Mouse (Mus musculus): ENCODE results near the gene Cfap58.

Cfap58 gene

DNA sequence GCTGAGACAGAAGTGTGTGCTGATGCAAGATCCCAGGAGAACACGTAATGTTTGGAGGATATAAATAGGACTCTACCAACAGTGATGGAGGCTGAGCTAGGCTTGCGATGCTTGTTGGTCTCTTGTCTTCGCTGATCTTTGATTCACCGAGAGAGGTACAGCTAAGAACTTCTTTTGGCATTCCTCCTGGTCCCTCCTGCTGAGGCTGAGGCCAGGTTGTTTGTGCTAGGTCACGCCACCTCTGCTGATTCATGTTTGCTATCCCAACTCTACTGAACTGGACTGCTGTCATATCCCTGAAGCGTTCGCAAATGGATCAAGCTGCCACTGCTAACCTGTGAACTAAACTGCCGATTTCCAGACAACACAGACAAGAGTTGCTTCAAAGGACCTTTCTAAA, 3.3 kb upstream of the Cfap58 start:
- TF ChIP-seq GATA4 (IDR thresholded peaks at IDR 0.05; ENCODE audit: insufficient replicate concordance, low read length): no peak

DNA sequence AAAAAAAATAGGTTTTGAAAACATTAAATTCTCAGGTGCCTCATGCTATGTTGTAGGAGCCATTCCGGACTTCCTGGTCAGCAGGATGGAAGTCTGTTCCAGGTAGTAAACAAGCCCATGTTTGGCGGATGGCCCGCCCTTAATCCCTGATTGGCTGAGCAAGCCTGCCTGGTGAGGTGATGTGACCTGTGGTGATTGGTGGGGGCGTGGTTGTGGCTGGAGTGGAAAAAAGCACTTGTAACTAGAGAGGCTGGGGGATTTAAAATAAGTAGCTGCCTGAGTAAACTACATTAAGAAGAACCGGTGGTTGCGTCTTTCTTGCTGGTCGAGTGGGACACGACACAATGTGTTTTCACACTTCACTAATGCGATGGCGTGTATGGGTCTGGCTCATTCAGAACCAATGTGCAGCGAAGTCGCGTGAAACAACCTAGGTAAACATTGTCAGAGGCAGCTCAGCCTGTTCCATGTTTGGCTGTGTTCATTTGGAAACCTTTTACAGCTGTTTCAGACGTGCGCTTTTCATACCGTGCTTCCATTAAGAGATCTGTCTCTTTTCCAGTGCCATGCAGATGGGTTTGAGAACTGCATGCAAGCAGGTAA, 2.7 kb upstream of the Cfap58 start:
- no peak for TF ChIP-seq GATA4 (IDR thresholded peaks at IDR 0.05; ENCODE audit: insufficient replicate concordance, low read length)

DNA sequence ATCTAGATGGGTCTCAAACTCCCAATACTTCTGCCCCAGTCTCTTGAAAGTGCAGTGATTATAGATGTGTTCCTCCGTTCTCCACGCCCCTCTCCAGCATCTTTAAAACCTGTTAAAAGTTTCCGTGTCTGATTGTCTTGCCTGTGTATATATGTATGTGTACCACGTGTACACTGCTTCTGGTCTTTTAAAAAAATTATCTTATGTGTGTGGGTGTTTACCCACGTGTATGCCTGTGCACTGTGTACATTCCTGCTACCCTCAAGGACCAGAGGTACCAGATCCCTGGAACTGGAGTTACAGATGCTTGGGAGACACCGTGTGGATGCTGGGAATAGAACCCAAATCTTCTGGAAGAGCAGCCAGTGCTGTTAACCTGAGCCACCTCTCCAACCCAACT, 1.9 kb upstream of the Cfap58 start:
- TF ChIP-seq GATA4 (IDR thresholded peaks at IDR 0.05; ENCODE audit: insufficient replicate concordance, low read length): no peak

DNA sequence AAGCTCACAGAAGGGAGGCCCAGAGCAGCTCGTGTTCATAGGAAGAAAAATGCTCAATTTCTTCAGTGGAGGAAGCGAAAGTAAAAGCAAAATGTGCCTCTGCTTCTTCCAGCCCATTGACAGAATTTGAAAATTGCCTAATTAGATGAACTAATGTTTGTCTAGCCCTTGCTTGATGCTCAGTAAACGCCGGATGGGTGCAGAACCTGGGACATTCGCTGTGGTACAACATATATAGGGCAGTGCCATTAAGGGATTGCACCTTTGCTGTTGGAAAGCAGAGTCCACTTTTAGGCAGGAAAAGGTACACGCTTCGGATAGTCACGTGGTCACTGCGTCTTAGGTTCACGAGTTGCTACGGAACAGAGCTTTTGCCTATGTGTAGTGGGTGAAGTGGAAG, 985 bp upstream of the Cfap58 start:
- no peak for TF ChIP-seq GATA4 (IDR thresholded peaks at IDR 0.05; ENCODE audit: insufficient replicate concordance, low read length)

DNA sequence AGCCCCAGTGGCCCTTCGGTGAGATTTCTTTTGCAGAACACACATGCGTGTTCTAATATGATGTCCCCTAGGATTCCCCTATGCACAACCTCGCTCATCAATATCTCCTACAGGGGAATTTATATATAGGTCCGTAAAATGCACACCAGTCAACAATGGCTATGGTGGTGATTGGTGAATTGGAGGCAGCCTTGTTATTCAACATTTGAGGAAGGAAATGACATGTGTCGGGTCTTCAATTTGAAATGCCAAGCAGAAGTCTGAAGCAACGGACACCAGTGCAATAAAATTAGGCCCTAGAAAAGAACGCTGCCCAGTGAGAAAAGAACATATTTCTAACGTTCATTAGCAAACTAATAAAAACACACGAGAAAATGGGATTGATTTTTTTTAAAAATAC, 537 bp upstream of the Cfap58 start:
- no peak for TF ChIP-seq GATA4 (IDR thresholded peaks at IDR 0.05; ENCODE audit: insufficient replicate concordance, low read length)

DNA sequence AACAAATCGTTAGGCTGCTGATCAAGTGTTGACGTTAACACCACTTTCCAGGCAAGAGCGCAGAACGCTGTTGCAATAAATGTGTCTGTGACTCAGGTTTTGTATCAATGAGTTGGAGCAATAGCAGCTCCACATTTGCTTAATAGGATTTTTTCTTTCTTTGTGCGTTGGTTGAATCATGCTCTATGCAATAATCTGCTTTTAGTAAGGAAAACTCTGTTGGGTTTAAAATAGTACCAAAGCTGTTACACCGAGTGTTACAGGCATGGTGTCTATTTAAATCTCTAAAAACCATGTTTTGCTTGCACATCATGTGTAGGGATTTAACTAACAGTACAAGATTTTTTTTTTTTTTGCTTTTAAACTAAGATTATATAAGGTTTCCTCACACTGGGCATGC, 1.9 kb downstream of the Cfap58 start:
- TF ChIP-seq GATA4 (IDR thresholded peaks at IDR 0.05; ENCODE audit: insufficient replicate concordance, low read length): no peak

DNA sequence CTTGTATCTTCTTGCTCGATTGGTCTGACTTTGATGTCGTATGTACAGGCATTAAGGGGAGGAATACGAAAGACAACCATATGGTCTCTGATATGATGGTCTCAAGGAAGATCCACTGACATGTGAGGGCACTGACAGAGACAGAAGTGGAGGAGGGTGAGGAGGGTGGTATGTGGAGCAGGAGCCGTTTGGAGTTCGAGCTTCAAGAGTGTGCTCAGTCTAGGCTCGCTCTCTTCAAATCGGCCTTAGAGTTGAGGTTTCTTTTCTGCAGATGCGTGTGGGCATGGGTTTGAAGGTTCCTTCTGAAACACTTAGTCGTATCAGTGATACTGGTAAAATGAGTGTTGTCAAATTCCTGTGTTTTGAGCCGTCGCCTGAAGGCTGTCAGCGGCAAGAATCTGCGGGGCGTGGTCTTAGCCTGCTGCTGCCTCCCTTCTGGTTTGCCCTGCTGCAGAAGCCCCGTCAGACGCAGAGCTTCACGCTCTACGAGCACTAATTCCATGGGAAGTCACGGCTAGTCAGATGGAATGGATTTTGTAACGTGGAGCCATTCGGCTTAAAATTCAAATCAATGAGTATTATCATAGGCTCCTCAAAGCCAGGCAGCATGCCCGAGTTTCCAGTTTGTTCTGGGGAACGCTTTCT, 9.5 kb downstream of the Cfap58 start:
- no peak for TF ChIP-seq GATA4 (IDR thresholded peaks at IDR 0.05; ENCODE audit: insufficient replicate concordance, low read length)

DNA sequence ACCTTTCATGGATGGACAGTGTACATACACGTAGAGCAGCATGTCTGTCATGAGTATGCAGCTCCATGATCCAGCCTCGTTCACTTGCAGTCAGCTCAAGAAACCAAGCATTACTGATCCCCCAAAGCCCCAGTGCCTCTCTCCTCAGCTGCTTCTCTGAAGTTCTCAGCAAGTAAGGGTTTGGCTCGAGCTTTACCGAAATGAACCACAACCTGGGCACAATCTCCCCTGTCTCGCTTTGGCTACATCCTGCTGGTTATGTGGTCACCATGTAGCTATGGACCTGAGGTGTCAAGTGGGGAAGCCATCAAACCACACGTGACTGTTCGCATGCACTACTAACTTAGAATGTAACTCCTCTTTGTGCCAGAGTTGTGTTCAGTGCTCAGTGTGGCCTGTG, 13.5 kb downstream of the Cfap58 start:
- no peak for TF ChIP-seq GATA4 (IDR thresholded peaks at IDR 0.05; ENCODE audit: insufficient replicate concordance, low read length)

DNA sequence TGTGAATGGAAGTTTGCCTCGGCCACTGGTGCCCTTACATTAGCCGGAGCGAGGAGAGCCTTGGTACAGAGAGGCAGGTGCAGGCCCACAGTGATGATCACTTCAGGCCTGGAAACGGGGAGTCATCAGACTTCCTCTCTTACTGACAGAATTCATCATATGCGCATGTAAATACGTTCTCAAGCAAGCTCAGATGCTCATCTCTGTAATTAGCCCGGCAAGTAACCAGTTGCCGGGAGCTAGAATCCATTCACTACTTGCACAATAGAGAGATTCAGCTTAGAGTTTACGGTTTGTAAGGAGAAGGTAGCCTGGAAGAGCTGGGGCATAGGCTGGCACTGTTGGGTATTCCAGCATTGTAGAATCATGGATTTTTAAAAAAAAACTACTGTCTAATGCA, 15.7 kb downstream of the Cfap58 start:
- no peak for TF ChIP-seq GATA4 (IDR thresholded peaks at IDR 0.05; ENCODE audit: insufficient replicate concordance, low read length)

DNA sequence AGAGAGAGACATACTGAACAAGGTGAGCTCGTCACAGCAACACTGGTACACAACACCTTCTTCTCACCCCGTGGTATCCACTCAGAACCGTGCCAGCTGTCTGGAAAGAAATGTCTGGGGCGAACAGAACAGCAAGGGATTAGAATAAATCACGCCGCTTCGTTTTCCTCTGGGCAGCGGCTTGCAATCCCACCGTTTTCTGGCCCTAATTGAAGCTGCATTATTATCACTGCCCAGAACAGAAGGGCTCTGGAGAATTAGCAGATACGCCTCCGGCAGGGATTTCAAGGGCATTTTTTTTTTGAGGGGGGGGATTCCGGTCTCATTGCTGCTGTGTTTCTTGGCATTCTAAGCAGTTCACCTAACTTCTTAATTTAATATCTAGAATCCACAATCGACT, 20.7 kb downstream of the Cfap58 start:
- no peak for TF ChIP-seq GATA4 (IDR thresholded peaks at IDR 0.05; ENCODE audit: insufficient replicate concordance, low read length)

DNA sequence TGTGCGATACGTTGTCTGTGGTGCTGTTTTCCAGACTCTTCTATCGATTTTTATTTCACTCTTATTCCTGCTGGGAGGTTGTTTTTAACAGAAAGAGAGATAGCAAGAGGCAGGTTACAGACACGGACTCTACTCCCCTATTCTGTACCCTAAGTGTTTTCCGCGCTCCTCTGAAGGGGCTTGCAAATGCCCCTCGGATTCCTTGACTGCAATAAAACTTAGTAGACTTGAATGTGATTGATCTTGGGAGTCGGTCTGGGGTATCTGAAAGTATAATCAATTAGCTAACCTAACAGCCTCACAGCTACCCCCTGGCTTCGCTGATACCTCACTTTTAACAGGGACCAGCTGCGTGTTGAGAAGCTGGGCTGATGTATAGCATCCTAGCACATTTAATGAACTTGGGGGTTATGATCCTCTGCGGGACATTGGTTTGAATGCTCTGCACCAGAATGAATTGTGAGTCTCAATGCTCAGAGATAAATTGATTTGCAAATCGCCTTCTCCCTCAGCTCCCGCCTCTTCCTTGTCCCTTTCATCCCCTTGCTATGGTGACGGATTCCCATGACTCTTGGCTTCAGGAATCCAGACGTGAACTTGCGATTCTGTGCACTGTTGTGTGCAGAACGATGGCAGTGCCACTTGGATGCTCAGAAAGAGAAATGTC, 31.7 kb downstream of the Cfap58 start:
- no peak for TF ChIP-seq GATA4 (IDR thresholded peaks at IDR 0.05; ENCODE audit: insufficient replicate concordance, low read length)

DNA sequence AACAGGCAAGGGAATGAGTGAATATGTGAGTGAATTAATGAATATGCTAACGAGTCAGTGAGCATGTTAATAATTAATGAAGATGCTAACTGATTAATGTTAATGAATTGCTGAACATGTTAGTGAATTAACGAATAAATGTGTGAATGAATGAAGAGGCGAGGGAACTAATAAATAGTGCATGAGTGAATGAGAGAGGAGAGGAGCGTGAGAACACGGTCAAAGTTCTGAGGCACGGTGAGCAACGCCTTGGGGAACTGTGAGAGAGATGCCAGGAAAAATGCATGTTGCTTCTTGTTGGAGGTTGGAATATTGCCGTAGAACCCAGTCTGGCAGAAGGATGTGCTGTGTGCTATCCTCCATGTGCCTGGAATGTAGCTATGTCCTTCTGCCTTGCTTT, 33.6 kb downstream of the Cfap58 start:
- no peak for TF ChIP-seq GATA4 (IDR thresholded peaks at IDR 0.05; ENCODE audit: insufficient replicate concordance, low read length)

DNA sequence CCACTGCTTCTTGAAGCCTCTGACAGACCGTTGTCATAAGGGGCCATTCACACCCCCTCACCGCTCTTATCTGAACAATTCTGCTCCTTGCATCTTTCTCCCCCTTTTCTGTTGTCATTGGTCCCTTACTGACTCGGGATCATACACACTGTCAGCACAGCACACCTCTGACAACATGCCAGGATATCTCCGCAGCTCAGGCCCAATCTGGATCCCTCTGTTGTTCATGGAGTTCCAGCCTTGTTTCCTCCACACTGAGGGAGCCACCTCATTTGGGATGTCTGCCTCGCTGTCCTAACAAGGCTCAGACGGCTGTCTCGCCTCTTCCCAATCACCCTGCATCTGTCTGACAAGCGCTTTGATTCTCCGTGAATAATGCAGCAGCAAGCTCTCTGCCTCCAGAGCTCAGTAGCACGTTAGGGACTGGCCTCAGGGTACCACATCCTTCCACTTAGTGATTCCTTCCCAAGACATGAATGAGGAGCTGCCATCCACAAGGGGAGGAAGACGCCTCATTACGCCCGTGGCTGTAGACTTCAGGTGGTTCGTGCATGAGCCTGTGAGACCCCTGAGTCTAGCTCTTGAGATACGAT, 40.7 kb downstream of the Cfap58 start:
- TF ChIP-seq GATA4 (IDR thresholded peaks at IDR 0.05; ENCODE audit: insufficient replicate concordance, low read length): no peak

DNA sequence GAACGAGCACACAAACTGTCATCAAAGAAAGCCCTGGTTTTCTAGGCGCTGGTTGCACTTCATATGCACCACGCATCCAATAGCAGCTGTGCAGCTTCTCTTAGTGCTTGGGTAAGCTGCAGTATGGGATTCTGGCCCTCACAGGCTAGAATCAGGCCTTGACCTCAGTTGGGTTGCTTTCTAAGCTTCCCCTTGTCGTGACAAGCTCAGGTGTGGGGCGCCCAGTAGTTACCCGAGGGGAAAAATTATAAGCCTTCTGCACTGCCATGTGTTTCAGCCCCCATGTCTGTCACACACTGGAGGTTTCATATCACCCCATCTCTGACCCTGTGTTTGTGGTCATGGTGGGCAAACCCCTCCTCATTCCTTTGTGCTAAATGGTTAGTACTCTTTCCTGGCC, 42.0 kb downstream of the Cfap58 start:
- TF ChIP-seq GATA4 (IDR thresholded peaks at IDR 0.05; ENCODE audit: insufficient replicate concordance, low read length): no peak

DNA sequence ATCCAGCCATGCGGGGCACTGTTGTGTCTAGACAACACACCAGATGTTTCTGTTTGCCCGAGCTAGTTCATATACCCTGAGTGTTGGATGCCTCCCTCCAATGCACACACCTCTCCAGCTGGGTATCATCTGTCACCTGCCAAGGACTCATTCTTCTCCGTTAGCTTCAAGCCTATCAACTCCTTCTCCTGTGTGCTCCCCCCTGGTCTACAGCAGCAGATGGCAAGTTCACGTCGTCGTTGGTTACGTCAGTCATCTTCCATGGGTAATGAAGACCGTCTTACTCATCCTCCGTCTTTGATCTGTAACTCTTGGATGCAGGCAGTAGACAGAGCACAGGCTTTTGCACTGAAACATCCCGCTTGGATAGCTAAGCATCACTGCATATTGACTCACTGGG, 42.8 kb downstream of the Cfap58 start:
- no peak for TF ChIP-seq GATA4 (IDR thresholded peaks at IDR 0.05; ENCODE audit: insufficient replicate concordance, low read length)

DNA sequence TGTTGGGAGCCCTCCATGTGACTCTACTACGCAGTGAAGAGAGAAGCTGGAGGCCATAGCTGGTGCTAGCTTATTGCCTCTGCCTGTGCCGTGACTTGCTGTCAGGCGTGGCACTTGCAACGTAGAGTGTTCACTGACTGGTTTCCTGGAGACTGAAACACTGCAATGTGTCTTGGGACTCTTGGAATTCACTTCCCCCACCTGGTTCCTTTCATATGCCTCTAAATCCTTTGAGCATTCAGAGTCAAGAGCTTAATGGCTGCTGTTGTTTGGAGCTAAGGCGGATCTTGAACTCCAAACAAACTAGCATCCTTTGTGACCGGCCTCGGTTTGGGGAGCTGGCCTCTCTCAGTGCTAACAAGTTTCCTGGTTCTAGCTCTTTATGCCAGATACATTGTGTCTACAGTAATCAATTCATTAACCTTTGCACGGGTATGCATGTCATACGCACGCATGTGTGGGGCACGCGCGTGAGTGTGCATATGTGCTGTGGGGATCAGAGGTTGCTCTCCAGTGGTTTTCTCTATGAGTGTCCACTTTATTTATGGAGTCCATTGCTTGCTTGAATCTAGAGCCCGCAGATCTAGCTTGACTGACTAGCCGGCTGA, 48.2 kb downstream of the Cfap58 start:
- no peak for TF ChIP-seq GATA4 (IDR thresholded peaks at IDR 0.05; ENCODE audit: insufficient replicate concordance, low read length)
